Comparison of ENCODE assay signal across 17 mouse cellular contexts in genomic region chr16:35593474-35593873, GRCm38 (mm10). TPM values are rescaled to one million over a fixed set of nuclear protein-coding genes. Genes with fewer than 3 reads are reported as not detected.
A peak's percentile ranks its signal among the peaks of the same experiment; 100 is the strongest.
DNase-seq lines count a peak whose midpoint lies in the region; ATAC-seq and TF ChIP-seq lines count a peak whose summit lies in the region.
"Had no signal": no experiment of that assay in that cellular context is flagged by ENCODE, and none has a peak within 500 bp of the region (broad histone marks: within the 10 kb centered on the region; RNA-seq: fewer than 3 reads in every experiment).

No protein-coding gene starts in this region.

- TF ChIP-seq RAD21 in CH12.LX (IDR thresholded peaks at IDR 0.05; ENCODE audit: low read depth, low read length): no peak

- H3K9ac ChIP-seq in liver, embryonic 14.5 days (replicated peaks): no peak overlapping the region
- H3K9ac ChIP-seq in CH12.LX (ENCODE audit: insufficient read depth, low read depth): no peak overlapping the region
- H3K9ac ChIP-seq: heart, embryonic 15.5 days; limb, embryonic 13.5 days had no signal

- H3K4me3 ChIP-seq in gastrocnemius, adult 2 months: no peak overlapping the region
- H3K4me3 ChIP-seq in liver, embryonic 14.5 days (ENCODE audit: insufficient read depth in 1 of 2, low read depth in 2 of 2, low read length in 2 of 2): no peak overlapping the region
- H3K4me3 ChIP-seq in CH12.LX (replicated peaks in 1 of 3; ENCODE audit: low read depth in 2 of 3, low read length in 2 of 3, poor library complexity in 1 of 3): no peak overlapping the region
- H3K4me3 ChIP-seq: forebrain, embryonic 10.5 days; heart, embryonic 15.5 days; limb, embryonic 13.5 days had no signal

- TF ChIP-seq EP300 in liver, embryonic 14.5 days (IDR thresholded peaks at IDR 0.05; ENCODE audit: low read depth): no peak
- no peak for TF ChIP-seq EP300 in CH12.LX (IDR thresholded peaks at IDR 0.05; ENCODE audit: low read length)

- intact Hi-C loops in gastrocnemius, adult 2 months (cut with DNase I): no loop called here
- intact Hi-C loops in gastrocnemius, postnatal 36 days (cut with DNase I): no loop called here

- in situ Hi-C loops in CH12.LX (cut with MboI; ENCODE audit: low pct_ligation_motif_present, low pct_unique_long_range_greater_than_20kb, low sequenced_read_pairs): no loop called here

- no peak for TF ChIP-seq POLR2A in CH12.LX (IDR thresholded peaks at IDR 0.05; ENCODE audit: low read depth, low read length)

- H3K4me2 ChIP-seq in liver, embryonic 14.5 days (ENCODE audit: low read depth): no peak overlapping the region
- H3K4me2 ChIP-seq in CH12.LX (ENCODE audit: insufficient read depth, low read depth, poor library complexity, severe bottlenecking): no peak overlapping the region
- H3K4me2 ChIP-seq: heart, embryonic 15.5 days; limb, embryonic 13.5 days had no signal

- WGBS in liver, embryonic 14.5 days (ENCODE audit: insufficient replicate concordance): 87% methylated on average over 5 of the region's 5 CpGs

- no peak overlapping the region for H3K27ac ChIP-seq in gastrocnemius, adult 2 months
- no peak overlapping the region for H3K27ac ChIP-seq in liver, embryonic 14.5 days
- H3K27ac ChIP-seq in CH12.LX (ENCODE audit: insufficient read depth, low read depth): no peak overlapping the region
- H3K27ac ChIP-seq: heart, embryonic 15.5 days; limb, embryonic 13.5 days had no signal

- no peaks in the 10 kb centered on the region for H3K9me3 ChIP-seq in liver, embryonic 14.5 days (ENCODE audit: control insufficient read depth, low read length)
- peaks cover 16% of the 10 kb centered on the region for H3K9me3 ChIP-seq in CH12.LX (replicated peaks; ENCODE audit: low read length)
- H3K9me3 ChIP-seq: heart, embryonic 15.5 days had no signal

- H3K4me1 ChIP-seq in liver, embryonic 14.5 days (replicated peaks; ENCODE audit: control insufficient read depth in 2 of 2, insufficient read depth in 2 of 2, low read length in 1 of 2): no peaks in the 10 kb centered on the region
- H3K4me1 ChIP-seq in CH12.LX (ENCODE audit: control insufficient read depth in 1 of 2, insufficient read depth in 2 of 2): no peaks in the 10 kb centered on the region

- no peaks in the 10 kb centered on the region for H3K36me3 ChIP-seq in liver, embryonic 14.5 days (replicated peaks; ENCODE audit: control insufficient read depth, insufficient read depth, low read depth)
- no peaks in the 10 kb centered on the region for H3K36me3 ChIP-seq in CH12.LX (replicated peaks in 1 of 2; ENCODE audit: control insufficient read depth in 1 of 2, insufficient read depth in 1 of 2, low read length in 1 of 2)
- H3K36me3 ChIP-seq: heart, embryonic 15.5 days; limb, embryonic 13.5 days had no signal

- dilution Hi-C loops in CH12.LX (cut with MboI; ENCODE audit: extremely low pct_ligation_motif_present, extremely low pct_unique_long_range_greater_than_20kb, low sequenced_read_pairs): no loop called here

- no peaks in the 10 kb centered on the region for H3K79me2 ChIP-seq in CH12.LX (replicated peaks; ENCODE audit: control insufficient read depth, extremely low read depth, insufficient read depth, poor library complexity, severe bottlenecking)

- peaks cover 6% of the 10 kb centered on the region for H3K27me3 ChIP-seq in liver, embryonic 14.5 days (ENCODE audit: control insufficient read depth, insufficient read depth, low read length)
- H3K27me3 ChIP-seq in CH12.LX (replicated peaks): peaks cover 88% of the 10 kb centered on the region
- H3K27me3 ChIP-seq: Patski had no signal

- TF ChIP-seq CTCF in gastrocnemius, adult 2 months (IDR thresholded peaks at IDR 0.05): peak; percentile 22; the same call in 1 of the 2 replicates
- peak; percentile 38 for TF ChIP-seq CTCF in liver, embryonic 14.5 days (IDR thresholded peaks at IDR 0.05; ENCODE audit: low read depth)
- peak; percentile 29 to 53 for TF ChIP-seq CTCF in CH12.LX (conservative IDR thresholded peaks at IDR 0.05 in 1 of 2, IDR thresholded peaks at IDR 0.05 in 1 of 2; ENCODE audit: low read depth in 2 of 2, low read length in 2 of 2)

- no peak for ATAC-seq in liver, embryonic 14.5 days (ENCODE audit: insufficient read depth)
- ATAC-seq: Patski had no signal

- DNase-seq in gastrocnemius, adult 2 months: no peak
- no peak for DNase-seq in gastrocnemius, postnatal 36 days
- DNase-seq in liver, embryonic 14.5 days (ENCODE audit: low read depth in 3 of 3, low spot score in 3 of 3): no peak
- no peak for DNase-seq in liver
- DNase-seq in CH12.LX (ENCODE audit: extremely low read depth): no peak
- DNase-seq in R1 (ENCODE audit: low read depth, low spot score): peak; percentile 74
- no peak for DNase-seq in cerebellum, adult 8-10 months
- no peak for DNase-seq in spleen, adult 12 weeks (ENCODE audit: low spot score)
- DNase-seq: cerebellum, adult 2 months; kidney, adult 9 months; layer of hippocampus, adult 9-11 months; thymus, postnatal 25 days had no signal

TF ChIP-seq in CH12.LX, 34 proteins besides CTCF, POLR2A, EP300 and RAD21:
- TF ChIP-seq JUN (IDR thresholded peaks at IDR 0.05; ENCODE audit: insufficient read depth, low read depth, low read length) (no peak), NRF1 (IDR thresholded peaks at IDR 0.05; ENCODE audit: low read depth, low read length) (no peak), BHLHE40 (IDR thresholded peaks at IDR 0.05; ENCODE audit: low read depth, low read length) (no peak), IRF4 (IDR thresholded peaks at IDR 0.05; ENCODE audit: low read depth, low read length) (no peak), MEF2A (IDR thresholded peaks at IDR 0.05; ENCODE audit: borderline replicate concordance, low read depth, low read length) (no peak), GABPA (IDR thresholded peaks at IDR 0.05; ENCODE audit: insufficient replicate concordance, low read depth, low read length) (no peak), RCOR1 (conservative IDR thresholded peaks at IDR 0.05; ENCODE audit: low read depth, low read length) (no peak), E2F4 (IDR thresholded peaks at IDR 0.05; ENCODE audit: insufficient replicate concordance, low read depth, low read length) (no peak), SMC3 (IDR thresholded peaks at IDR 0.05; ENCODE audit: low read depth, low read length) (no peak), PAX5 (IDR thresholded peaks at IDR 0.05; ENCODE audit: low read length) (no peak), NELFE (IDR thresholded peaks at IDR 0.05; ENCODE audit: low read depth, low read length) (no peak), TBP (conservative IDR thresholded peaks at IDR 0.05; ENCODE audit: low read depth, low read length) (no peak)
TF ChIP-seq in CH12.LX: peak in this region for 0.

RNA-seq across cellular contexts. Expression of gene Sema5b, which starts 52.5 kb away (rescaled TPM):
- total RNA-seq in gastrocnemius, adult 2 months (2021): under 1 TPM; 0.22 to 0.26 TPM
- total RNA-seq in gastrocnemius, postnatal 36 days (2021): under 1 TPM; 0.44 to 0.56 TPM
- 0.13 and 0.40 TPM in 2 replicates for polyA plus RNA-seq in liver, embryonic 14.5 days (2012; rRNA removed)
- 0.03 and 0.29 TPM in 2 replicates for polyA plus RNA-seq in liver, embryonic 14.5 days (2014; fragmentation: Nextera tagmentation; extraction: Ambion mirVana)
- total RNA-seq in CH12.LX (2012; rRNA removed) (0.04 TPM in 1 of 2 replicates, not detected in the other), CH12.LX (2014; rRNA removed) (not detected in 2 replicates)
- polyA plus RNA-seq in CH12.LX (2012; ENCODE audit: insufficient read length, low read depth): not detected in 2 replicates
- total RNA-seq: hematopoietic stem cell, adult 5-6 weeks had no signal
